Mouse (Mus musculus) kidney, postnatal 4 days (tissue): ENCODE data around the gene Foxp4.
A peak's percentile ranks its signal among the peaks of the same experiment; 100 is the strongest.

ENCODE experiments used
- DNase-seq, 2 experiments: peaks; one replicate each; pipeline ENCODE4 v3.0.0; 2021; ENCODE audit warnings: mixed read lengths in 2 of 2

Foxp4 gene

DNA sequence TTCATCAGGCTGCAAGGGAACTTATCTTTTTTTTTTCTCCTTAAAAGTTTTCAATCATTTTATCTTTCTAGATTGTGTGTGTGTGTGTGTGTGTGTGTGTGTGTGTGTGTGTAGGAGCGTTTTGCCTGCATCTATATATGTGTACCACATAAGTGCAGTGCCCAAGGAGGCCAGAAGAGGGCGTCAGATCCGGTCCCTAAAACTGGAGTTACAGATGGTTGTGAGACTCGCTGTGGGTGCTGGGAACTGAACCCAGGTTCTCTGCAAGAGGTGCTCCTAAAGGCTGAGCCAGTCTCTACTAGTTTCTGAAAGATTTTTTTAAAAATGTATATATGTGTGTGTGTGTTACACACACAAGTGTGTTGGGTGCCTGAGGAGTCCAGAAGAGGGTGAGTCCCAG is 5.0 kb upstream of the Foxp4 start:
- DNase-seq: no peak

- peak in 1 of 2 experiments; percentile 46 for DNase-seq
Measured at GRCm38 (mm10) chr17:47925988-47926387, 1.5 kb upstream of the Foxp4 start.

GRCm38 (mm10) chr17:47925340-47925926 is 988 bp upstream of the Foxp4 start:
- DNase-seq: no peak

GRCm38 (mm10) chr17:47923678-47924382 is 615 bp downstream of the Foxp4 start:
- DNase-seq: peak; percentile 72 to 81

GRCm38 (mm10) chr17:47923011-47923677 is 1.3 kb downstream of the Foxp4 start:
- peak; percentile 68 to 71 for DNase-seq

GRCm38 (mm10) chr17:47922579-47922978 is 1.9 kb downstream of the Foxp4 start:
- no peak for DNase-seq

- DNase-seq: no peak
Measured at GRCm38 (mm10) chr17:47922116-47922515, 2.3 kb downstream of the Foxp4 start.

DNA sequence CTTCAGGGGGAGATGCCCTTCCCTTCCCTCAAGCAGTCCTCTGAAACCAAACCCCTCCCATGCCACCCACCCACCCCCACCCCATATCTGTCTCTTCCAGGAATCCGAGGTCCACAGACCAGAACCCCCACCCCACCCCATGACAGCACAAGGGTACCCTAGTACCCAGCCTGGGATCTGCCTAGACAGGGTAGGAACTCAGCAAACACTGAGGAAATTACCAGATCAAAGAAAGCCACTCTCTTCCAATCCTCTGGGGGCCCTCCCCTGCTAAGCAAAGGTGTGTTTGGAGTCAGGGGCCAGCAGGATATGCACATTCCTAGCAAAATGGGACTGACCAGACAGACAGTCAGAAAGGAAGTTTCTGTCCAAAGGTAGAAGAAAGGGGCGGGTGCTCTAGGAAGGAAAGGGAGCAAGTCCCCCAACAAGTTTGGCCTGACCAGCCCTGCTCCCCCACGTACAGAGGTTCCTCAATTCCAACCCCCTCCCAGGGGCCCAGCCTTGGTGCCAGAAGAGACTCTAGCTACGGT is 3.2 kb downstream of the Foxp4 start:
- no peak for DNase-seq

DNA sequence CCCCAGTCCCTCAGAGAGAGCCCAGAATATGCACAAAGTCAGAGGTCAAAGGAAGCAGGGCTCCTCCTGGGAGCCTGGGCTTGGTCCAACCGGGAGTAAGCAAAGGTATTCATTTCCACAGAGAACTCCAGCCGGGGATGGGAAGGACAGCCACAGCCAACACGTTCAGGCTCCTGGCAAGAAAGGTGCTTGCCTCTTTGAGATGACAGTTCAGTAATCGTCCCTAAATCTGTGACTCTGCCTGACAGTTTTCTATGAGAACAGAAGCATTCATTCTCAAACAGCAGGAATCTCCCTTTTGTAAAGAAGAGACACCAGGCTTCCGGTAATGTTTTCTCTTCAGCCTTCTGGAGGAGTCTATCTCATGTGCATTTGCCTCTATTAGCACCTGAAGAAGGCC is 4.6 kb downstream of the Foxp4 start:
- no peak for DNase-seq

- DNase-seq: no peak
Measured at GRCm38 (mm10) chr17:47917907-47918306, 6.5 kb downstream of the Foxp4 start.

DNA sequence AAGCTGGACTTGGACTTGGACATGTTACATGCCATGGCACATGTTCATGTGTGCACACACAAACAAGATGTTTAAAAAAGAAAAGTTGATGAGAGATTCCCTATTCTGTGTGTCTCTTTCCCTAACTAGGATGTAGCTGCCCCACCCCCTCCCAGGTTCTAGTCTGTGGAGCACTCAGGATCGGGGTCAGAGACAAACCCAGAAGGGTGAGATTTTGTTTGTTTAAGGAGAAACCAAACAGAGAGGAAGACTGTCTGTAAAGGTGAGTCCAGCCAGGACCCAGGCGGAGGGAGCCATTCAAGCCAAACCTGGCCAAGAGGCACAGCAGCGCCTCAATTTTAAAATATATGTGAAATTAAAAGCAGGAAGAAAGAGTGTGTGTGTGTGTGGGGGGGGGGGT is 7.2 kb downstream of the Foxp4 start:
- no peak for DNase-seq

DNA sequence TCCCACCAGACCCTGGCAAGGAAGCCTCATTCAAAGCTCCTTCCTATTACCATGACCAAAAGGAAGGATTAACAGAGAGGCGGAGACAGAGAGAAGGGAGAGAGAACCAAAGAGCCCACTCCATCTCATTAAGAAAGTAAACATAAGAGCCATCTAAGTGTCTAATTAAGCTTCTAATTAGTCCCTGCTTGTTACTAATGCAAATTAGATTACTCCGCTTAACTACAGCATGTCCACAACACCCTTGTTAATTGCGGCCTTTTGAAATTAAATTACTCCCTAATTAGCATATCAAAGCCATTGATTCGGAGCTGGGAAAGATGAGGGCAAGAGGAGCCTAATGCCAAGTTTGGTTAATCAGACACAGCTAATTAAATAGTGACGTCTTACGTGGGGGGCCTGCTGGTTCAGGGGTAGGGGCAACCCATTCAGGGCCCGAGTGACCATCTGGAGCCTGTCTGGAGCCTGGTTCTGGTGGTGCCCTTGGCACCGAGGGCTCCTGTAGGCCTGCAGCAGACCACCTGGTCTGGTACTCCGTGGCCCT is 9.7 kb downstream of the Foxp4 start:
- DNase-seq: no peak

DNA sequence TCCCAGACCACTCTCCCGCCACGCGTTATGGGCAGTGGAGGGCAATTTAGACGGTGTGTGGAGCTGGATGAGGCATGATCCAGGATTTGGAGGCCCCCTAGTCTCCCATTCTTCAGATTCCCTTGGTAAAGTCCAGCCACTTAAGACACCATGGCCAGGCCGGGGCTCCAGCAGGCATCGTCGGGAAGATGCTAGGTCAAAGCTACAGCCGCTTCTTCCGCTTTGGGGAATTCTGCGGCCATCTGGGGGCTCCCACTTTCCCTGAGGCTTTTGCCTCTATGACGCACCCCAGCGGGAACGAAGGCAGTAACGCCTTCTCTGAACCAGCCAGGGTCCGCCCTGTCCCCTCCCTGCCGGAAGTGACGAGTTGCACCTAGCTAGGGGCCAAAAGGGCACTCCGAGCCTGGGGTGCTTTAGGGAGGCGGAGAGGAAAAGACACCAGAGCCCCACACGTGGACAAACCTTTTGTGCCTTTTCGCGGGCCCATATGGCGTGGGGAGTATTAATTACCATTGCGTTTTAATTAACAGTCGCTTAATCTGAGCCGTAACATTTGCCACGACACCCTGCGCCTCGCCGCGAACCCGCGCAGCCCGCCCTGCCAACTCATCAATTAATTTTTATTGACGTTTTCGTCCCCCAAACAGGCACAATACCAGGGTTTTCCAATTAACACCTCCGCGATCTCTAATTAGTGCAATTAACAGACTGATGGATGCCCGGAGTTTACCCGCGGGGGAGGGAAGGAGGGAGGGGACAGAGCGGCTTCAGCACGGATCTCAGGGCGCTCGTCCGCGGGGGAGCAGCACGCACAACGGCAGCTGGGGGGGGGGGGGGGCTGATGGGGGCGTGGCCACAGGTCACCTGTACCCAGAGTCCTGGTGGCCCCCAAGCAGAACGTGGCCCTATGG is 15.1 kb downstream of the Foxp4 start:
- peak; percentile 61 to 69 for DNase-seq

- DNase-seq: no peak
Measured at GRCm38 (mm10) chr17:47908079-47908478, 16.4 kb downstream of the Foxp4 start.

DNA sequence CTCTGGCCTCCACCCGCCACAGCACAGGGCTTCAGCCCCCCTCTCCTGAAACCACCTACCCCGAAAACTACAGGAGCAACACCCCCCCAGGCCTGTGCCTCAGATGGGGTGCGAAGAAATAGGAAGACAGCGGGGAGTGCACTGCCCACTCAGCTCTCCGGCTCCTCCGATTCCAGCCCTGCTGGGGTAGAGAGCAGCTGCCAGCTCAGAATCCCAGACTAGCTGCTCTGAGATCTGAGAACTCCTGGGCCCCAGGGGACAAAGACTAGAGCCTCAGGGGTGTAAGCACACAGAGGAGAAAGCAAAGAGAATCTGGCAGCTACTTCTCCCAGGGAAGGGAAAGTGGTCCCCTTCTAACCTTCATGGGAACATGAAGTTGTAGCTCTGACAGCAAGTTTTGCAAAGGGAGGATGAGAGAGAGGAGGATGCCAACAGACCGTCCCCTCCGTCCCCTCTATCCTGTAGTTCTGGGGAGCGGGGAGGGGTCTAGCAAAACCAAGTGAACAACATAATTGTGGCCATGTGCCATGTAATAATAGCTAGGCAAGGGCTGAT is 17.0 kb downstream of the Foxp4 start:
- DNase-seq: no peak

- peak in 1 of 2 experiments; percentile 40 for DNase-seq
Measured at GRCm38 (mm10) chr17:47903846-47904680, 20.4 kb downstream of the Foxp4 start.

GRCm38 (mm10) chr17:47901782-47902181 is 22.7 kb downstream of the Foxp4 start:
- DNase-seq: no peak

GRCm38 (mm10) chr17:47900716-47901115 is 23.7 kb downstream of the Foxp4 start:
- DNase-seq: no peak

GRCm38 (mm10) chr17:47899156-47899555 is 25.3 kb downstream of the Foxp4 start:
- no peak for DNase-seq

GRCm38 (mm10) chr17:47897956-47898752 is 26.3 kb downstream of the Foxp4 start:
- peak; percentile 82 to 88 for DNase-seq
